Mouse (Mus musculus) ES-Bruce4 (cell line): Measurements from ENCODE around the gene Txnrd3. TPM values are rescaled to one million over a fixed set of nuclear protein-coding genes. Genes with fewer than 3 reads are reported as not detected.
A peak's percentile ranks its signal among the peaks of the same experiment; 100 is the strongest.

Experiments used
- H3K27ac ChIP-seq: 2 replicates; pipeline ENCODE4 v1.5.1; 2012; ENCODE audit warnings: low read length, inconsistent platforms; ENCODE audit not compliant: insufficient read depth
- H3K27me3 ChIP-seq: 2 replicates; pipeline ENCODE4 v1.6.1; 2012; ENCODE audit warnings: mild to moderate bottlenecking, low read length, inconsistent platforms; ENCODE audit not compliant: control insufficient read depth, poor library complexity, insufficient read depth, severe bottlenecking
- H3K36me3 ChIP-seq: 2 replicates; pipeline ENCODE4 v1.6.1; 2012; ENCODE audit warnings: inconsistent platforms, mild to moderate bottlenecking, low read length, moderate library complexity; ENCODE audit not compliant: control insufficient read depth, poor library complexity, insufficient read depth, severe bottlenecking
- H3K4me1 ChIP-seq: one replicate; pipeline ENCODE4 v1.8.1; 2011; ENCODE audit warnings: low read length; ENCODE audit not compliant: control insufficient read depth, insufficient read depth
- H3K4me3 ChIP-seq: 2 replicates; pipeline ENCODE4 v1.5.1; 2011; ENCODE audit warnings: low read depth, mild to moderate bottlenecking, low read length
- H3K9ac ChIP-seq: 2 replicates; pipeline ENCODE4 v1.6.1; 2012; ENCODE audit warnings: low read depth, mild to moderate bottlenecking, inconsistent platforms; ENCODE audit not compliant: poor library complexity, severe bottlenecking
- H3K9me3 ChIP-seq: replicated peaks from 2 replicates; pipeline ENCODE4 v1.6.1; 2012; ENCODE audit warnings: mild to moderate bottlenecking, low read length, inconsistent platforms; ENCODE audit not compliant: control insufficient read depth, poor library complexity, insufficient read depth, severe bottlenecking
- CTCF ChIP-seq: IDR thresholded peaks from one replicate; pipeline ENCODE4 v1.8.1; 2011; ENCODE audit warnings: low read depth, low read length
- EP300 ChIP-seq: IDR thresholded peaks from 2 replicates; pipeline ENCODE4 v1.6.1; 2011; ENCODE audit warnings: low read depth, low read length; ENCODE audit not compliant: insufficient read depth
- POLR2A ChIP-seq: IDR thresholded peaks from one replicate; pipeline ENCODE4 v1.8.1; 2011; ENCODE audit warnings: low read length; ENCODE audit not compliant: insufficient read depth
- polyA plus RNA-seq: library from polyadenylated mRNA; stranded (reverse); fragments of >200 nt; gene quantifications from 2 replicates; pipeline ENCODE4 v1.2.4, GENCODE M21; 2011; ENCODE audit warnings: low read depth; ENCODE audit not compliant: missing spikeins, insufficient read depth, insufficient read length

Txnrd3 gene
- polyA plus RNA-seq = 2.4 and 3.0 TPM in 2 replicates

- Histone ChIP-seq H3K27ac (0 out of 2 replicates have a peak within 1 kb of the TSS, but pooled peaks have one; percentile 6), H3K4me1 (no peaks in the 10 kb centered on the region), H3K9ac (peak within 1 kb of the TSS; percentile 86), H3K36me3 (no peaks in the 10 kb centered on the region), H3K9me3 (no peaks in the 10 kb centered on the region), H3K4me3 (peak within 1 kb of the TSS; percentile 65), H3K27me3 (no peaks in the 10 kb centered on the region)
- TF ChIP-seq EP300 = no peak
- TF ChIP-seq CTCF = no peak
- TF ChIP-seq POLR2A = no peak
Measured at GRCm38 (mm10) chr6:89643798-89644270, at the start of gene Txnrd3. Gene Txnrd3, plus strand, starts transcription at chr6:89643988.

- H3K9me3 ChIP-seq = 0 out of 2 replicates have a peak, but pooled peaks cover 3% of the 10 kb centered on the region
- H3K27me3 ChIP-seq = no peaks in the 10 kb centered on the region
- TF ChIP-seq CTCF (no peak), EP300 (no peak), POLR2A (no peak)
- no peaks in the 10 kb centered on the region for H3K4me1 ChIP-seq
- peak within 1 kb of the TSS; percentile 78 for H3K4me3 ChIP-seq
- no peak within 1 kb of the TSS for H3K27ac ChIP-seq
- no peaks in the 10 kb centered on the region for H3K36me3 ChIP-seq
- peak within 1 kb of the TSS; percentile 34; the same call in 1 of the 2 replicates for H3K9ac ChIP-seq
Measured at GRCm38 (mm10) chr6:89595018-89595776, 48.6 kb upstream of the Txnrd3 start, which contains the start of gene Chchd6. Gene Chchd6, minus strand, starts transcription at chr6:89595652.

GRCm38 (mm10) chr6:89595777-89596146, 48.0 kb upstream of the Txnrd3 start:
- Histone ChIP-seq H3K9me3 (0 out of 2 replicates have a peak, but pooled peaks cover 4% of the 10 kb centered on the region), H3K4me3 (no peak overlapping the region)

GRCm38 (mm10) chr6:89596510-89596909, 47.3 kb upstream of the Txnrd3 start:
- no peak overlapping the region for H3K4me3 ChIP-seq
- no peaks in the 10 kb centered on the region for H3K27me3 ChIP-seq
- no peaks in the 10 kb centered on the region for H3K4me1 ChIP-seq
- H3K9me3 ChIP-seq = 0 out of 2 replicates have a peak, but pooled peaks cover 4% of the 10 kb centered on the region
- TF ChIP-seq POLR2A (no peak), EP300 (no peak), CTCF (no peak)
- no peak overlapping the region for H3K27ac ChIP-seq
- no peaks in the 10 kb centered on the region for H3K36me3 ChIP-seq
- no peak overlapping the region for H3K9ac ChIP-seq

More at GRCm38 (mm10) chr6:89595777-89596146, 48.0 kb upstream of the Txnrd3 start:
- Histone ChIP-seq H3K9ac (no peak overlapping the region), H3K36me3 (no peaks in the 10 kb centered on the region), H3K4me1 (no peaks in the 10 kb centered on the region), H3K27ac (no peak overlapping the region), H3K27me3 (no peaks in the 10 kb centered on the region)
- TF ChIP-seq POLR2A (no peak), EP300 (no peak), CTCF (no peak)

GRCm38 (mm10) chr6:89606096-89606495, 37.7 kb upstream of the Txnrd3 start:
- no peaks in the 10 kb centered on the region; the same call in 1 of the 2 replicates for H3K27me3 ChIP-seq
- no peaks in the 10 kb centered on the region for H3K4me1 ChIP-seq
- H3K9me3 ChIP-seq = no peaks in the 10 kb centered on the region
- no peak overlapping the region for H3K27ac ChIP-seq
- H3K36me3 ChIP-seq = no peaks in the 10 kb centered on the region
- no peak overlapping the region for H3K9ac ChIP-seq
- TF ChIP-seq CTCF (no peak), POLR2A (no peak), EP300 (no peak)
- no peak overlapping the region for H3K4me3 ChIP-seq

GRCm38 (mm10) chr6:89607999-89608398, 35.8 kb upstream of the Txnrd3 start:
- no peaks in the 10 kb centered on the region for H3K36me3 ChIP-seq
- H3K4me3 ChIP-seq = no peak overlapping the region
- no peak overlapping the region for H3K9ac ChIP-seq
- no peaks in the 10 kb centered on the region; the same call in 1 of the 2 replicates for H3K27me3 ChIP-seq
- no peaks in the 10 kb centered on the region for H3K4me1 ChIP-seq
- H3K9me3 ChIP-seq = no peaks in the 10 kb centered on the region
- no peak overlapping the region for H3K27ac ChIP-seq
- peak; percentile 84 for TF ChIP-seq CTCF
- TF ChIP-seq EP300 = no peak
